Mouse (Mus musculus) layer of hippocampus, adult 18-20 months (tissue): ENCODE results near the gene Afmid. TPM values are rescaled to one million over a fixed set of nuclear protein-coding genes. Genes with fewer than 3 reads are reported as not detected.

Source experiments
- DNase-seq, 2 experiments: peaks; one replicate each; pipeline ENCODE4 v3.0.0; 2022; ENCODE audit warnings: low spot score in 2 of 2
- total RNA-seq, 2 experiments: library from RNA; stranded (reverse); gene quantifications; 2 replicates each; pipeline ENCODE4 v1.2.3; 2021

The Afmid gene
- total RNA-seq, 2 experiments from 2014 or later: 3.3 to 7.3 TPM

DNA sequence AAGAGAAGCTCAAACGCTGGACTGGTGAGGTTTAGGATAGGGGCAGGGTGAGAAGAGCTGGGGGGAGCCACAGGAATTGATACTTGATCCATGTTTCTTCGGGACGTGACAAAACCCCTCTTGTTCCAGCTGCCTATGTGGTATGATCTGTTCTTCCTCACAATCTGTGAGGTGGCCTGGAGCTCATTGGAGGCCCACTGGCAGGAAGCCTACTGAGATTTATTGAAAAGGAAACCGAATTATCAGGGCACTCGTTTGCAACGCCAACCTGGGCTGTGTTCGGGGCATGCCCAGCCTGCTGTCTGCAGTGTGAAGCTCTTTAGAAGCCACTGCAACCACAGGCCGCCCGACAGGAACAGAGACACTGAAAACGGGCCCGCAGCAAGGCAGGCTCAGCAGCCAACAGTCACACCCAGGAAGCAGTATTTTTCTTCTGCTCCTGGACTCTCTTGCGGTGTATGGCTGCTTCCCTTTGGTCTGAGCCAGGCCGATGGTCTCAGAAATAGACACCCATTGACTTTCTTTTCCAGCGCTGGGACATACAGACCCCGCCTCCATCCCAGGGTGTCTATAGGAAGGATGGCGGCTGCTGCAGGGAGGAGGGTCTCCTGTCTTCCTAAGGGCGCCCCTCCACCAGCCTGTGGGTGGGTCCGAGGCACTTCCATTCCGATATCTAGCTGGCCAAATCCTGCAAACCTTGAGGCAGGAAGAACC lies 22.7 kb downstream of the Afmid start:
- DNase-seq: peak in 1 of 2 experiments; percentile 45

DNA sequence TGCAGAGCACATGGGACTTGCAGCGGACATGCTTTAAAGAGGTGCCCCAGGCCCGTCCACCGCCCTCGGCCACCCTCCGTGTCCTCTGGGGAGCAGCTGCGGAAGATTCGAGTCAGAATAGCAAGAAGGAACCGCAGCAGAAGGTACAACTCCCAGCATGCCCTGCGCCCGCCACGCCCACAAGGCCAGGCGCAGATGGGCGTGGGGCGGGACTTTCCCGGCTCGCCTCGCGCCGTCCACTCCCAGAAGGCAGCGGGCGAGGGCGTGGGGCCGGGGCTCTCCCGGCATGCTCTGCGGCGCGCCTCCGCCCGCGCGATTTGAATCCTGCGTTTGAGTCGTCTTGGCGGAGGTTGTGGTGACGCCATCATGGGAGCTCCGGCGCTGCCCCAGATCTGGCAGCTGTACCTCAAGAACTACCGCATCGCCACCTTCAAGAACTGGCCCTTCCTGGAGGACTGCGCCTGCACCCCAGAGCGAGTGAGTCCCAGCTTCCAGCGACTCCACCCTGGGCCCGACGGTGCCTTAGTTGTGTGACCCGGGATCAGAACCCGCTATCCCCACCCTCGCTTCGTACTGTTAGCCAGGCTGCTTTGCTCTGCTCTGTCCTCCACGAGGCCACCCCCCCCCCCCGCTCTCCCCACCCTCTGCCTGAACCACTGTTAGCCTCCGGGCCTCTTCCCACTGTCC lies 23.4 kb downstream of the Afmid start, which contains the start of gene Birc5:
Gene Birc5 (plus strand): TSS at position 267 of the 687 bp plus-strand sequence.
- peak; percentile 93 to 97 for DNase-seq

DNA sequence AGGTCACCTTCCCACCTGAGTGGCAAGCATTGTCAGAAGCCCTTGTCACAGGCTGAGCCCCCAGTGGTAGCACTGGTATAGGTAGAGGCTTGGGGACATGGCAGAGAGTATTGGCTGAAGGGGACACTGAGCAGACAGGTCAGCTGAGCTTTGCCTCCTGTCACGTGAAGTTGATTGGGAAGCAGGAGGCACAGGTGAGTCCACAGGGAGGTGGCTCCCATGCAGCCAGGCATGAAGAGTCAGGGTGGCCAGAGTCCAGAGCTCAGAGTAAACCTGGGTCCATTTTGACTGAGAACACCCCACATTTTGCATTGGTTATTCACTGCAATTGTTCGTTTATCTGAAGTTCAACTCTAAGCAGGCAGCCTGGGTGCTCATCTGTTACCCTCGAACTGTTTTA lies 27.2 kb downstream of the Afmid start:
- no peak for DNase-seq

DNA sequence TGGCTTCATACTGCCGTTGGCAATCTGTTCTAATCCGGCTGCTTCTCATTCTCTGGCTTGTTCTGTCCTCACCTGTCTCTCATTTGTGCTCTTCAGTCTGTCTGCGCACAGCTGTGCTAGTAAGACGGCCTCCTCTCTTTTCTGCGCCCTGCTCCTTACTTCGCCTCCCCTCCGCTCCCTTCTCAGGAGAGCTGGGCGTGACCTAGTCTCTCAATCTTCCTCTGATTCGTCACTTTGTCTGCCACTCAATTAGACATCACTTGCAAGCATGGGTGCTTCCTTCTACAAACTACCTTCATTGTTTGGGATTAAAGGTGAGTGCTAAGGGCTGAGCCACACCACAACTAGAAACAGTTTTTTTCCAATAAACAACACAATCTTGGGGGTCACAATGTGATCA lies 28.5 kb downstream of the Afmid start:
- DNase-seq: no peak

DNA sequence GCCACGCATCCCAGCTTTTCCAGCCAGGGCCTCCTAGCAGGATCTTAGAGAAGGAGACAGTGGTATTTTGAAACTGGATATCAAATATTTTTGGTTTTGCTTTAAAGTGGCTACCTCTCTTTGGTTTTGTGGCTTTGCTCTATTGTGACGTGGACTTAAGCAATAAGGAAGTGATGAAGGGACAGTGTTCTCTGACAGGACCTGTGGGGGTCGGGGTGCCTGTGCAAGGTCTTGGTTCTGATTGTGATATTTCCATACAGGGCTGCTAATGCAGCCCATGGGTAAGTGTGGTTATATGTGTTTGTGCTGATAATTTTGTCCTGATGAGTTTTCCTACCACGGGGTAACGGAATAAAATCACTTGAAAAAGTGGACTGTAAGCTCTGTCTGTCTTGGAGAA lies 29.6 kb downstream of the Afmid start:
- DNase-seq: no peak

DNA sequence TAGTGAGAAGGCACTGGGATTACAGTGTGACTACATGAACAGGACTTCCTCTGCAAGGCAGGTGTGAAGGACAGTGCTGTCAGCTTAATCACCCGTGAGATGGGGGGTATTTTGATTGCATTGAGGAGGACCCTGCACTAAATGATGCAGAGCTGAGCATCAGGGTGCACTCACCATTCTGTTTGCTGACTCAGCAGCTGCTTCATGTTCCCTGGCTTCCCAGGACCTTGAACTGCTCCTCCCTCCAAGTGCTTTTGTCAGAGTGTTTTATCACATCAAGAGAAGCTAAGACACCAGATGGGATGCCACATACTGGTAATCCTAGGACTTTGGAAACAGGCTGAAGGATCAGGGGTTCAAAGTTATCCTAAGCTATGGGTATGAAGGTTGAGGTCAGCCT lies 30.3 kb downstream of the Afmid start:
- no peak for DNase-seq

DNA sequence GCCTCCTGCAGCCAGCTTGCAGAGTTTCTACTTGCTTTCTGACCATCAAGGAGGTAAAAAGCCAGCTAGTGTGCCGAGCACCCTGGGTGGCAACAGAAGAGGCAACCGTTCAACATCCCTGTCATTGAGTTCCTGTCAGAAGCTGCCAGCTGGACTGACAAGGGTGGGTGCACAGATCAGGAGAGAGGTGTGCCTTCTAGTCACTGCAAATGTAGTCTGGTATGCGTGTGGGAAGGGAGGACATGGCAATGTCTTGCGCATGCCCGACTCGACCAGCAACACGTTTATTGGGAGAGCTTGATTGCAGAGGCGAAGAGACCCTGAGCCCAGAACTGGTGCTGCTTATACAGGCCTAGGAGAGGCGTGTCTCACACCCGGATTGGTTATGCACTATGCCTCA lies 31.7 kb downstream of the Afmid start:
- no peak for DNase-seq

DNA sequence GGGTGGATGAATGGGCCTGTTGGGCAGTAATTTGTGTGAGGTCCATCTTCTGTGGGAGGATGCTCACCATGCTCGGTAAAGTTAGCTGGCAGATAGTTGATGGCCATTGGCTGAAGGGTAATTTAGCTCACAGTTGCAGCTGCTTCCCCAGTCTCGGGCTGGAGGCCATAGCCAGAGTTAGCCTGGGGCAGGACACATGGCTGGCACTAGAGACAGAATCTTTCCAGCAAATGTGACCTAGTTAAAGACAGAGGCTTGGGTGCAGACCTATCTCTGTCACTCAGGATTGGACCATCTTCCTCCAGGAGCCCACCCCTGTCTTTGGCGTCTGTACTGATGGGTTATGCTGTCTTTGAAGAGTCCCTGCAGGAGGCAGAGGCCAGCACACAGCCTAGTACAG lies 32.7 kb downstream of the Afmid start:
- DNase-seq: no peak

DNA sequence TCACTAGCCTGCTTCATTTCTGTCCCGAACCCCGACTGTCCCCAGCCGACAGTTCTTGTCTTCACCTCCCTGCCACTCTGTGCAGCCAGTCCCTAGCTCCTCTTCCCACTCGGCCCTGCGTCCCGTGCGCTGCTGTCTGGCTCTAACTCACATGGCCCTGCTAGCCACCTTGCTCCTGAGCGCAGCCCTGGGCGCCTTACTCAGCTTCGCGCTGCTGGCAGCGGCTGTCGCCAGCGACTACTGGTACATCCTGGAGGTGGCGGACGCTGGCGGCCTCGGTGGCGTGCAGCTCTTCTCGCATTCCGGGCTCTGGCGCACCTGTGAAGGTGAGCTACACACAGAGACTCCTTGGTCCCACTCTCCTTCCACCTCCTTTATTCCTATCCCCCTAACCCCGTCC lies 34.9 kb downstream of the Afmid start, which contains the start of gene Tmem235:
Gene Tmem235 (plus strand): TSS at position 152 of the 400 bp plus-strand sequence.
- DNase-seq: no peak

DNA sequence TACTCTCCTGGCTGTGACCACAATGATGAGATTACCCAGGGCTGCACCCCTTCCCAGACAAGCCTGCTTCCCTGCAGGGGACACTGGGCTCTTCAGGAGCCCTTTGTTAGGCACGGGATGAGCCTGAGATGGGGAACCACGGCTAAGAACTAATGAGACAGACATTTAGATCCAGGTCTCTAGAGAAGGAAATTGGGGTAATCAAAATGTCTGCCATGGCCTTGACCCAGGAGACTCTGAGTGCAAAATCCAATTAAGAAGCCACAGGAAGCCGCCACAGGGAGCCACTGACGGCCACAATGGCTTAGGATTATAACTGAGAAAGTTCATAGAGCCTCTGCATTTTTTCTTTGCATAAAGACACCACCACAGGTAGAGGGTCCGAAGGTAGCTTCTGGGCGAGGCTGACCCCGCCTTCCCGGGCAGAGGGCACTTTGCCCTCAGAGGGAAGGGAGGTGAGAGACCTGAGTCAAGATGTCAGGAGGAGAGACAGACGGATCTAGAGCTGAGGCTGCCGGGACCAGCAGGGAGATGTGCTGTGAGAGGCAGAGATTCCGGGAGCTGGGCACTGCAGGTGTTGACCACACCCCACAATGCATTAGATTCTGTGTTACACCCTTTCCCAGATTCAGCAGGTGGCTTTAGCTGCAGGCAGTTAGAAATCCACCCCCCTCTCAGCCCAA lies 37.6 kb downstream of the Afmid start:
- DNase-seq: no peak

DNA sequence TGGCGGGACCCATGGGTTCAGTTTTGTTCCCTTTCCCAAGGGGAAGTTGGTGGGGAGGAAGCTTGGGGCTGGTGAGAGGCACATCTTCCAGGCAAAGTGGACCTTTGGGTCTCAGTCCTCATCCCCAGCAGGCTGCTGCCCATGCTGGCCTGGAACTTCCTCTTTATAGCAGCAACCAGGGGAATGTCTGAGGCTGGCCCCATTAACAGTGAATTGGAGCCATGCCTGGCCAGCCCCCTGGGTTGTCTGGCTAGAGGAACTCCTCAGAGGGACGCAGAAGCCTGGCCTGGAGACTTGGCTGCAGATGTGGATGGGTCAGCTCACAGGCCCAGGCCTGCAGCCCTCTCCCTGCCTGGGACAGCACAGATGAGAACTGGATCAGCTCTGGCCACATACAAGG lies 39.1 kb downstream of the Afmid start:
- no peak for DNase-seq

DNA sequence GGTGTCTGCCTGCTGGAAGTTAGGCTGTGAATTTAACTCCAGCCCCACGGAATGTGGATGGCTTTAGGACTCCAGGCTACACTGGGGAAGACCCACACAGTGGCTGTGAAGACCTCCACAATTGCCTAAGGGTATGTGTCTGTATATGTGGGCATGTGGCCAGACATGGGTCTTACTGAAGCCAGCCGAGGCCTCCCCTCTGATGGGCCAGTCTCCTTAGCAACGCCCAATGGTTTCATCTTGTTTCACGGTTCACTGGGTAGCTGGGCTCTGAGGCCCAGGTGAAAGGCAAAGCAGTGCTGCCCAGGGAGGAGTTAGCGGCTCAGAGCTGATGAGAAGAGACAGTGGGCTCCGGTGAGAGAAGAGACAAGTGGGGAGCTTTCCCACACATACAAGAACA lies 40.3 kb downstream of the Afmid start:
- no peak for DNase-seq

DNA sequence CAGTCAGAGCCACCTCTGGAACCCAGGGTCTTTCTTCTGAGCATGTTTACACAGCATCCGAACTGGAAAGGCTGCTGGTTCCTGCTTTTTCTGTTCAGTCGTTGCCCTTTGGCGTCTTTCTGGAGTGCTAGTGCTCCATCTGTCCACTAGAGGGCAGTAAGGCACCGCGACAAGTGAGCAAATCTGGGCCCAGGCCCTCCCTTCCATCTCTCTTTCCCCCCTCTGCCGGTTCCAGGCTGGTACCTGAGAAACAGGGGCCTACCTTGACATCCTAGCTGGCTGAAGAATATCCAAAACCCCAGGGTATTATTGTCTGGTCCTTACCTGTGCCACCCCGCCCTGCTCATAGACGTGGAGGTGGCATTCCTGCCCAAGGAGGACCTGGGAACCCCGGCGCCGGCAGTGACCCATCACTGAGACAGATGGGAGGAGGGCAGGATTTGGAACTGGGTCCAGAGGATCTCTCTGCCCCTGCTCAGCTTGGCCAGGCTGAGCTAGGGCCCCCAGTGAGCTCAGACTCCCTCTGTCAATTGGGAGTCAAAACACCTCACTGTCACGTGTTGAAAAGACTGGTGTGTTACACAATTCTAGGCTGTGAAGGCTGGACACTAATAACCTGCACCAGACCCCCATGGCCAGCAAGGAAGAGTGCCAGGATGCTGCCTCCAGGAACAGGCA lies 45.1 kb downstream of the Afmid start:
- DNase-seq: peak; percentile 61 to 85

DNA sequence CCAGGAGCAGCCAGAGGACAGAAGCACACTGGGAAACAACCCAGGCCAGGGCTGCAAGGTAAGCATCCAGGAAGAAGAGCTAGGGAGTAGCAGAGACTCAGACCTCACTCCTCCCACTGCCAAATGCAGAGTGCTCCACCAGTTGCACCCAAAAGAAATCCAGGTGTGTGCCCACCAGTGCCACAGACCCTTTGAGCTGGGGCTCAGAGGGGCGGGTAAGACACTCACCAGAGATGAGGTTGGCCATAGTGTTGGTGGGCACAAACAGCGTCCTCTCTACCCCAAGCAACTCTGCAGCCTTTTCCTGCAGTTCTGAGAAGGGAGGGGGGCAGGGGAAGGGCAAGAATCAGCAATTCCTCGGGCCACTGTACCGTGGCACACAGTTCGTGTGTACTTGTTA lies 45.7 kb downstream of the Afmid start:
- DNase-seq: no peak

DNA sequence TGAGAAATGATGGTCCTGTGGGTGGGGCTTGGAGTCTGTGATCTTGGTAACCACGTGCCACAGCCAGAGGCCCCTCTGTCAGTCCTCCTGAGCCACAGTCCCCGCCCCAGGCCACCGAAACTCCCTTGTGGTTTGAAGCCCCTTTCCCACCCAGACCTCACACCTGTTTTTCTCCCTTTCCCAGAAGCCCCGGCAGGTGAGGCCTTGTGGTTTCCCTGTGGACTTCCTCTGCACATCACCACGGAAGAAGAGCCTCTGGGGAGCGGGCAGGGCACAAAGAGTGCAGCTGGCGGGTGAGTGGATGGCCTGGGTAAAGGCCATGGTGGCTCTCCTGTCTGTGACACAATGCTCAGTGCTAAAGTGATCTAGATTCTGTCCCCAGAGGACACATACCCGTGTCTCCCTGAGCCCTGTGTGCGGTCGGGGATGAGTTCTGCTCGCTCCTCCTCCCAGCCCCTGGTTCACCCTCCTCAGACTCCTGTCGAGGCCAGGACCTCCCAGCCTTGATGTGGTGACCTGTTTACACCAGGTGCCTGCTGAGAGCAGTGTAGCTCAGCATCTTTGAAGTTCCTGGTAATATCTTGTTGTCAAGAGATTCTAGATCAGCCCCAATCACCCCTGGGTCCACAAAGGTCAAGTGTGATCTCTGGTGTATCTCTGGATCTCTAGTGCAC lies 46.3 kb downstream of the Afmid start:
- no peak for DNase-seq

DNA sequence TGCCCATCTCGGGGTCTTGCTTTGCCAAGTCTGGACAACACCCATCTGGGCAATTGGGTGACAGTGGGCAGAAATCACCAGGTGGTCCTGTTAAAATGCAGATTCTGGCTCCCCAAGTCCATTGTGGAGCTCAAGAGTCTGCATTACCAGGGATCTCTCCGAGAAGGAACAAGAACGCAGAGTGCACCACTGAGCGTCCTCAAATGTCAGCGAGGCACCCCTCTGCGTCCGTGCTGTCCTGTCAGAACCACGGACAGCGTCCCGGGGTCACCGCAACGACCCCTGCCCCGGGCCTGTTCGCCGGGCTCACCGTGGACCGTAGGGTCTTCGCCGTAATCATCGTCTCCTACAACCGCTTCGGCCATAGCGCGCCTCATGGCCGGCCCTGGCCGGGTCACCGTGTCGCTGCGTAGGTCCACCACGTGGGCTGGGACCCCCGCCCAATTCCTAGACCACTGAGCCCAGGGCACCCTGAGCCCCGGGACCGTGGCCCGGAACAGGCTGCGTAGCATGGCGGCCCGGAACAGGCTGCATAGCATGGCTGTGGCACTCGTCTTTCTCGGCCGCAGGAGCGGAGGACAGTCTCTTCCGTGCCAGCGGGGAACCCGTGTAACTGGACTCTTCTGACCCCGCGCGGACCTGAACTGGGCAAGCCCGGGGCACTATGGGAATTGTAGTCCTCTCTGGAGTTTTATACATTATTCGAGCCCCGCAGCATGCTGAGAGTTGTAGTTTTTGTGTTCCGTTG lies 47.3 kb downstream of the Afmid start, which contains the start of gene Tha1:
Gene Tha1 (minus strand): TSS at position 621 of the 748 bp plus-strand sequence.
- peak; percentile 66 to 84 for DNase-seq

DNA sequence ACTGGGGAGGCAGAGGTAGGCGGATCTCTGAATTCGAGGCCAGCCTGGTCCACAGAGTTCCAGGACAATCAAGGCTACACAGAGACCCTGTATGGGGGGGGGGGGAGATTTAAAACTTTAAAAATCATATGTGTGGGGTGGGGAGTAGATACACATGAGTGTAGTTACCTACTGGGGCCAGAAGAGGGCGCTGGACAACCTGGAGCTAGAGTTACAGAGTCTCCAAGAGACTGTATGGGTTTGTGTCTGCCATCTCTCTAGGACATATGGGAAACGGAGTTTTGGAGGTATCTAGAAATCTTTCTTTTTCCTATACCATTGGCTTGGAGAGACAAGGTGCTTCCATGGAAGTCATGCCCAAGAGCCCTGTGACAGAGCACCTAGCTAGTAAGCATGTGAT lies 48.7 kb downstream of the Afmid start:
- DNase-seq: no peak

DNA sequence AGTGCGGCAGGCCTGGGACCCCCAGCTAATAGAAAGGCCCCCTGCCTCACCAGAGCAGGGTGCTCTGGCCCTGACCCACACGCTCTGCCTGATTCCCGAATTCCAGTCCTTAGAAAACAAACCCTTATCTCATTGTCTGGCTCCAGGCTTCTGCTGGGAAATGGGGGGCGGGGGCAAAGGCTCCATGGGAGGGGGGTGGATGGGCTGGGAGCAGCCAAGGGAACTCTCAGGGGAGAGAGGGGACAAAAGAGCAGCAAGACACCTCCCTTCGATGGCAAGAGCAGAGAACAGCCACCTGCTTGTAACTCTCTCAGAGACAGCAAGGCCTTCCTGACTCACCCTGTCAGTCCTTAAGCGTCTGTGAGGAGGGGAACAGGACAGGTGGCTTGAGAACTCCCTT lies 50.0 kb downstream of the Afmid start:
- DNase-seq: no peak

DNA sequence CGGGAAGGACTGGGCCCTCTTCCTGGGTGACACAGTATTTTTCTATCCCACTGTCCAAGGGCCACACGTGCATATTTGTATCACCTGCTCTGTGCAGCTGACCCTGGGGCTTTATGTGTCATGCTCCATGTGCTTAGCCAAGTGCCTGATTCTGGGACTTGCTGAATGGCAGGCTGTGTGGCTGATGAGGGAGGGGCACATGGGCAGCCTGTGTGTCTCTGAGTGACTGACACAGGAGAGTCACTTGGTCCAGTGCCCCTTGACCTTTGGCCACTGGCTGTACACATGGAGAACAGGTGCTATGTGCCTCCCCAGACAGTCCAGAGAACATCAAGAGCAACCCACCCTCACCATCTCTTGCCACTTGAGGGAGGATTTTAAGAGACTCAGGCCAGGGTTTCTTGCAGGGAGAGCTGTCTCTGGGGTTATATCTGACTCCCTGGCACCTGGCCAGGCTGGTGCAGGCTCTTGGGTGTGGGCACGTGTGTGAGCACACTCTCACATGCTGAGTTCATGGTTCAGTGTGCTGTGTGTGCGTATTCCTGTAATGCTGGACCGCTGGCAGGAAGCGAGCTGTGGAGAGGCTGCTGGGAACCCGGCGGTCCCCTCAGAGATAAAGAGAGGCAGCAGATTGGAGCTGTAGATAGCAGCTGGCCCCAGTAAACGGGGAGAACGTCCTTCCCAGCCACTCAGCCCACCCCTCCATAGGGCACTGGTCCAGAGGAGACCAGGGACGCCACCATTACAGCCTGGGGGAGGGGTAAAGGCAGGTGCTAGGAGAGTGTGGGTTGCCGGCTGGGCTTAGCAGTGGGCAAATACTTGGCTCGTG lies 52.4 kb downstream of the Afmid start:
- DNase-seq: no peak
